Mouse (Mus musculus) forebrain, postnatal 0 days (tissue): ENCODE measurements around the gene Vmn1r49. TPM values are rescaled to one million over a fixed set of nuclear protein-coding genes. Genes with fewer than 3 reads are reported as not detected.
"Not testable (repeated sequence)": the region's sequence is repeated elsewhere in the genome, so short reads cannot be mapped to it uniquely, and the experiment has no call there.

Experiments
- ATAC-seq: fragments of 200-750 bp; cut with Nextera tagmentation; 2 replicates; pipeline ENCODE4 v1.8.0; 2017; ENCODE audit warnings: mild to moderate bottlenecking, moderate library complexity
- DNase-seq: peaks from one replicate; pipeline ENCODE4 v3.0.0-alpha.2; 2015
- H3K27ac ChIP-seq: fragments of 300-500 bp; sonication (generic); 2 replicates; pipeline ENCODE4 v1.5.1; 2014; ENCODE audit warnings: low read depth, mild to moderate bottlenecking, antibody characterized with exemption, low read length, moderate library complexity, mixed read lengths
- H3K27me3 ChIP-seq: fragments of 300-500 bp; sonication (generic); 2 replicates; pipeline ENCODE4 v1.6.1; 2014; ENCODE audit warnings: mild to moderate bottlenecking, low read length, mixed read lengths; ENCODE audit not compliant: insufficient read depth
- H3K36me3 ChIP-seq: fragments of 300-500 bp; sonication (generic); 2 replicates; pipeline ENCODE4 v1.6.1; 2014; ENCODE audit warnings: mild to moderate bottlenecking, moderate library complexity; ENCODE audit not compliant: insufficient read depth
- H3K4me1 ChIP-seq: fragments of 300-500 bp; sonication (generic); 2 replicates; pipeline ENCODE4 v1.6.1; 2014; ENCODE audit warnings: antibody characterized with exemption; ENCODE audit not compliant: insufficient read depth
- H3K4me2 ChIP-seq: fragments of 300-500 bp; sonication (generic); 2 replicates; pipeline ENCODE4 v1.6.1; 2014; ENCODE audit warnings: low read depth, mild to moderate bottlenecking, moderate library complexity
- H3K4me3 ChIP-seq: fragments of 300-500 bp; sonication (generic); 2 replicates; pipeline ENCODE4 v1.5.1; 2014; ENCODE audit warnings: low read depth, low read length, mixed read lengths
- H3K9ac ChIP-seq: fragments of 300-500 bp; sonication (generic); 2 replicates; pipeline ENCODE4 v1.6.1; 2014; ENCODE audit warnings: mild to moderate bottlenecking
- H3K9me3 ChIP-seq: fragments of 300-500 bp; sonication (generic); 2 replicates; pipeline ENCODE4 v1.6.1; 2016; ENCODE audit warnings: low read length
- CTCF ChIP-seq: sonication (generic); IDR thresholded peaks from 2 replicates; pipeline ENCODE4 v1.5.1; 2016; ENCODE audit warnings: antibody characterized with exemption, control low read depth, low read depth
- WGBS: fragments of 180-500 bp; shearing (Covaris S2); extraction: QIAGEN DNeasy Blood & Tissue Kit; methylation state at CpG from one replicate; pipeline ENCODE4 v1.1.7; 2014; 5-methylcytosine and 5-hydroxymethylcytosine counted together
- polyA plus RNA-seq: library from polyadenylated mRNA; unstranded; fragments of >200 nt; fragmentation: Nextera tagmentation; extraction: Ambion mirVana; gene quantifications from 2 replicates; pipeline ENCODE4 v1.2.1, GENCODE M21; 2015
- total RNA-seq: library from RNA; depleted of rRNA; stranded (reverse); fragments of >200 nt; gene quantifications from 2 replicates; pipeline ENCODE4 v1.2.3, GENCODE M21; 2014; rRNA removed

Gene Vmn1r49
- not detected in 2 replicates for total RNA-seq
- polyA plus RNA-seq, result not detected in 2 replicates

- no peak within 1 kb of the TSS for H3K27ac ChIP-seq
- H3K4me2 ChIP-seq, result no peak within 1 kb of the TSS
- no peaks in the 10 kb centered on the region for H3K9me3 ChIP-seq
- DNase-seq (no peak), ATAC-seq (no peak)
- no peaks in the 10 kb centered on the region for H3K36me3 ChIP-seq
- H3K4me3 ChIP-seq, result no peak within 1 kb of the TSS
- H3K27me3 ChIP-seq, result no peaks in the 10 kb centered on the region
- no peak within 1 kb of the TSS for H3K9ac ChIP-seq
- TF ChIP-seq CTCF, result no peak
- no peaks in the 10 kb centered on the region for H3K4me1 ChIP-seq
- 82% methylated on average over 4 of the region's 4 CpGs for WGBS
Observed at GRCm38 (mm10) chr6:90078406-90078805, at the start of gene Vmn1r49. Gene Vmn1r49 (minus strand): TSS chr6:90078506.

- not testable (repeated sequence) for ATAC-seq
Observed at GRCm38 (mm10) chr6:90122296-90122695, 44.0 kb upstream of the Vmn1r49 start, which contains the start of gene Vmn1r51. Gene Vmn1r51 (plus strand): TSS chr6:90122596.

GRCm38 (mm10) chr6:90101130-90101529 is 22.8 kb upstream of the Vmn1r49 start, which contains the start of gene Vmn1r50:
Gene Vmn1r50 (plus strand): TSS chr6:90101430.
- Histone ChIP-seq H3K27me3 (no peaks in the 10 kb centered on the region), H3K27ac (no peak within 1 kb of the TSS), H3K4me2 (no peak within 1 kb of the TSS), H3K4me3 (no peak within 1 kb of the TSS), H3K36me3 (no peaks in the 10 kb centered on the region), H3K9ac (no peak within 1 kb of the TSS), H3K4me1 (no peaks in the 10 kb centered on the region), H3K9me3 (no peaks in the 10 kb centered on the region)
- 60% methylated on average over 2 of the region's 2 CpGs for WGBS
- ATAC-seq, result no peak
- no peak for TF ChIP-seq CTCF
- no peak for DNase-seq

More at GRCm38 (mm10) chr6:90122296-90122695, 44.0 kb upstream of the Vmn1r49 start, which contains the start of gene Vmn1r51:
- H3K9me3 ChIP-seq, H3K27ac ChIP-seq, H3K4me2 ChIP-seq, H3K36me3 ChIP-seq, H3K9ac ChIP-seq, H3K4me3 ChIP-seq, H3K4me1 ChIP-seq, DNase-seq, H3K27me3 ChIP-seq: not testable (repeated sequence)
- WGBS, result 87% methylated on average over 1 of the region's 1 CpGs

GRCm38 (mm10) chr6:90100566-90100965 is 22.3 kb upstream of the Vmn1r49 start:
- no peak for ATAC-seq
- 91% methylated on average over 2 of the region's 2 CpGs for WGBS
- H3K9me3 ChIP-seq, result no peaks in the 10 kb centered on the region

GRCm38 (mm10) chr6:90036741-90037140 is 41.6 kb downstream of the Vmn1r49 start, which contains the start of gene Vmn1r48:
Gene Vmn1r48 (minus strand): TSS chr6:90036841.
- H3K9me3 ChIP-seq, DNase-seq, H3K4me2 ChIP-seq, H3K4me3 ChIP-seq, H3K36me3 ChIP-seq, H3K4me1 ChIP-seq, ATAC-seq, H3K27me3 ChIP-seq, H3K27ac ChIP-seq, H3K9ac ChIP-seq: not testable (repeated sequence)
- no CpG with 5 or more reads among the region's 2 CpGs for WGBS

More at GRCm38 (mm10) chr6:90100566-90100965, 22.3 kb upstream of the Vmn1r49 start:
- no peak overlapping the region for H3K9ac ChIP-seq
- H3K36me3 ChIP-seq, result no peaks in the 10 kb centered on the region
- no peak for TF ChIP-seq CTCF
- no peaks in the 10 kb centered on the region for H3K4me1 ChIP-seq
- no peak overlapping the region for H3K4me2 ChIP-seq
- DNase-seq, result no peak
- H3K4me3 ChIP-seq, result no peak overlapping the region
- H3K27me3 ChIP-seq, result no peaks in the 10 kb centered on the region
- H3K27ac ChIP-seq, result no peak overlapping the region

Other genes starting within 250 kb of the Vmn1r49 start
- not detected in 2 replicates for gene Vmn1r42, start 202.1 kb downstream of the Vmn1r49 start, total RNA-seq
- gene Vmn1r42, start 202.1 kb downstream of the Vmn1r49 start, polyA plus RNA-seq, result not detected in 2 replicates
- gene Vmn1r43, start 202.1 kb downstream of the Vmn1r49 start, total RNA-seq, result not detected in 2 replicates
- not detected in 2 replicates for gene Vmn1r43, start 202.1 kb downstream of the Vmn1r49 start, polyA plus RNA-seq
- gene Vmn1r44, start 194.8 kb downstream of the Vmn1r49 start, total RNA-seq, result not detected in 2 replicates
- not detected in 2 replicates for gene Vmn1r44, start 194.8 kb downstream of the Vmn1r49 start, polyA plus RNA-seq
- not detected in 2 replicates for gene Vmn1r45, start 137.9 kb downstream of the Vmn1r49 start, total RNA-seq
- gene Vmn1r45, start 137.9 kb downstream of the Vmn1r49 start, polyA plus RNA-seq, result not detected in 2 replicates
- gene Vmn1r46, start 109.2 kb downstream of the Vmn1r49 start, total RNA-seq, result not detected in 2 replicates
- gene Vmn1r46, start 109.2 kb downstream of the Vmn1r49 start, polyA plus RNA-seq, result not detected in 2 replicates
- gene Vmn1r47, start 62.4 kb downstream of the Vmn1r49 start, total RNA-seq, result not detected in 2 replicates
- not detected in 2 replicates for gene Vmn1r47, start 62.4 kb downstream of the Vmn1r49 start, polyA plus RNA-seq
- not detected in 2 replicates for gene Vmn1r48, start 41.7 kb downstream of the Vmn1r49 start, total RNA-seq
- not detected in 2 replicates for gene Vmn1r48, start 41.7 kb downstream of the Vmn1r49 start, polyA plus RNA-seq
- gene Vmn1r50, start 22.9 kb upstream of the Vmn1r49 start, total RNA-seq, result not detected in 2 replicates
- gene Vmn1r50, start 22.9 kb upstream of the Vmn1r49 start, polyA plus RNA-seq, result not detected in 2 replicates
- not detected in 2 replicates for gene Vmn1r51, start 44.1 kb upstream of the Vmn1r49 start, total RNA-seq
- gene Vmn1r51, start 44.1 kb upstream of the Vmn1r49 start, polyA plus RNA-seq, result not detected in 2 replicates
- gene Vmn1r52, start 96.3 kb upstream of the Vmn1r49 start, total RNA-seq, result not detected in 2 replicates
- not detected in 2 replicates for gene Vmn1r52, start 96.3 kb upstream of the Vmn1r49 start, polyA plus RNA-seq
- not detected in 2 replicates for gene V1ra8, start 124.3 kb upstream of the Vmn1r49 start, total RNA-seq
- not detected in 2 replicates for gene V1ra8, start 124.3 kb upstream of the Vmn1r49 start, polyA plus RNA-seq
- not detected in 2 replicates for gene Vmn1r53, start 145.9 kb upstream of the Vmn1r49 start, total RNA-seq
- not detected in 2 replicates for gene Vmn1r53, start 145.9 kb upstream of the Vmn1r49 start, polyA plus RNA-seq
- gene Vmn1r54, start 167.8 kb upstream of the Vmn1r49 start, total RNA-seq, result not detected in 2 replicates
- gene Vmn1r54, start 167.8 kb upstream of the Vmn1r49 start, polyA plus RNA-seq, result not detected in 2 replicates
- gene BC048671, start 222.7 kb upstream of the Vmn1r49 start, total RNA-seq, result not detected in 2 replicates
- not detected in 2 replicates for gene BC048671, start 222.7 kb upstream of the Vmn1r49 start, polyA plus RNA-seq
- gene Chst13, start 246.7 kb upstream of the Vmn1r49 start, total RNA-seq, result not detected in 2 replicates
- gene Chst13, start 246.7 kb upstream of the Vmn1r49 start, polyA plus RNA-seq, result not detected in 2 replicates